8 mouse cellular contexts compared by ENCODE assay signal in genomic region chr11:117359870-117360269, GRCm38 (mm10).
DNase-seq lines count a peak whose midpoint lies in the region; TF ChIP-seq lines count a peak whose summit lies in the region.
"Had no signal": no experiment of that assay in that cellular context is flagged by ENCODE, and none has a peak within 500 bp of the region (broad histone marks: within the 10 kb centered on the region; RNA-seq: fewer than 3 reads in every experiment).

No protein-coding gene starts in this region.

- intact Hi-C loops in gastrocnemius, adult 2 months (cut with DNase I), result loop anchor here (2.0 to 5.0 kb wide), 3 partner anchors 47 to 288 kb away; no protein-coding TSS in a partner anchor

- peak; percentile 94 for TF ChIP-seq CTCF in gastrocnemius, adult 2 months (IDR thresholded peaks at IDR 0.05)
- peak; percentile 94 for TF ChIP-seq CTCF in layer of hippocampus, adult 2 months (conservative IDR thresholded peaks at IDR 0.05)

- peak; percentile 83 for DNase-seq in 3T3-L1 (ENCODE audit: low read depth, low spot score)
- DNase-seq in CD4-positive, CD25-positive, alpha-beta regulatory T cell, adult 2 months (ENCODE audit: low read depth, low spot score), result peak; percentile 88
- DNase-seq in c-Kit-positive CD71-positive TER-119-negative erythroid progenitor cells, embryonic 14.5 days (ENCODE audit: low read depth), result peak; percentile 49
- peak; percentile 78 for DNase-seq in gastrocnemius, adult 2 months
- DNase-seq in layer of hippocampus, adult 2 months (ENCODE audit: low spot score in 2 of 2), result peak in 1 of 2 experiments; percentile 75
- DNase-seq in lung, postnatal 14 days, result peak; percentile 80
- peak; percentile 52 to 76 for DNase-seq in spleen, adult 18-20 months

- no peak overlapping the region for H3K27ac ChIP-seq in gastrocnemius, adult 2 months
- no peak overlapping the region for H3K27ac ChIP-seq in layer of hippocampus, adult 2 months
- H3K27ac ChIP-seq: hindbrain, embryonic 15.5 days had no signal

- H3K4me3 ChIP-seq in gastrocnemius, adult 2 months, result no peak overlapping the region
- no peak overlapping the region for H3K4me3 ChIP-seq in layer of hippocampus, adult 2 months
- H3K4me3 ChIP-seq: hindbrain, embryonic 15.5 days had no signal
